ENCODE assay signal across 8 mouse cellular contexts in the genomic region with DNA sequence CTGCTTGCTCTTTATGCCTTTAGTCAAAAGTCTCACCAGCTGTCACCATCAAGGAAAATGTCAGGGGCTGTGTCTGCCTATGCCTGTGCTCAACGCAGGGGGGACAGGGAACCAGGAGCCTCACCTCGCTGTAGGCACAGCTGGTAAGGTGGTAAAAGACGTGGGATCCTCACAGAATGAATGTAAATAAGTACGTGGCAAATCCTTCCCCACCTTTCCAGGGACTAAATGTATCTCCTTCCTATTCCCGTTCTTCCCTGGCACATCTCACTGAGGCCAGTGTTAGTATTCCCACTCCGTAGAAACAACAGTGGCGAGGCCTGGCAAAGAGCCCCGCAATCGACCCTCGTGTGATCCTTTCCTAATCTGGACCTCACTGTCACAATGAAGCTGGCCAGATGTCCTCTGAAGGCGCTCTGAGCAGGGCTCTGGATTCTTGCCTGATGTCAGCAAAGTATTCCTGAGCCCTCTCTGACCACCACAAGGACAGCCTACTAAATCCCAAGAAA.
DNase-seq lines count a peak whose midpoint lies in the region; ATAC-seq lines count a peak whose summit lies in the region.

No protein-coding gene starts in this region.

- peak overlapping the region; percentile 31; the same call in 1 of the 2 replicates for H3K27ac ChIP-seq in forebrain, embryonic 13.5 days
- no peak overlapping the region for H3K27ac ChIP-seq in forebrain, embryonic 12.5 days
- H3K27ac ChIP-seq in neural tube, embryonic 13.5 days (replicated peaks) = 0 out of 2 replicates have a peak overlapping the region, but pooled peaks have one; percentile 15
- peak overlapping the region; percentile 71 for H3K27ac ChIP-seq in stomach, embryonic 15.5 days

- no peaks in the 10 kb centered on the region for H3K36me3 ChIP-seq in forebrain, embryonic 13.5 days (ENCODE audit: poor library complexity, severe bottlenecking)
- no peaks in the 10 kb centered on the region for H3K36me3 ChIP-seq in forebrain, embryonic 12.5 days (replicated peaks)
- H3K36me3 ChIP-seq in neural tube, embryonic 13.5 days = no peaks in the 10 kb centered on the region
- H3K36me3 ChIP-seq in stomach, embryonic 15.5 days = no peaks in the 10 kb centered on the region

- H3K4me3 ChIP-seq in forebrain, embryonic 13.5 days = no peak overlapping the region
- H3K4me3 ChIP-seq in forebrain, embryonic 12.5 days (replicated peaks) = no peak overlapping the region
- no peak overlapping the region for H3K4me3 ChIP-seq in neural tube, embryonic 13.5 days
- H3K4me3 ChIP-seq in stomach, embryonic 15.5 days (replicated peaks) = no peak overlapping the region

- no peak for ATAC-seq in forebrain, embryonic 13.5 days
- no peak for ATAC-seq in forebrain, embryonic 12.5 days (ENCODE audit: low FRiP score)
- ATAC-seq in neural tube, embryonic 13.5 days (ENCODE audit: low read depth) = no peak; the same call in 1 of the 2 replicates
- ATAC-seq in stomach, embryonic 15.5 days (ENCODE audit: insufficient read depth, low FRiP score, low read depth) = peak; percentile 43; the same call in 1 of the 2 replicates

- 56% methylated on average over 11 of the region's 11 CpGs for WGBS in forebrain, embryonic 13.5 days
- 75% methylated on average over 11 of the region's 11 CpGs for WGBS in forebrain, embryonic 12.5 days
- WGBS in neural tube, embryonic 13.5 days = 58% methylated on average over 11 of the region's 11 CpGs
- WGBS in stomach, embryonic 15.5 days = 24% methylated on average over 11 of the region's 11 CpGs

- H3K4me1 ChIP-seq in forebrain, embryonic 13.5 days = peaks cover 14% of the 10 kb centered on the region
- peaks cover 6% of the 10 kb centered on the region; the same call in 1 of the 2 replicates for H3K4me1 ChIP-seq in forebrain, embryonic 12.5 days
- H3K4me1 ChIP-seq in neural tube, embryonic 13.5 days (replicated peaks) = peaks cover 21% of the 10 kb centered on the region
- no peaks in the 10 kb centered on the region for H3K4me1 ChIP-seq in stomach, embryonic 15.5 days

- H3K9ac ChIP-seq in forebrain, embryonic 13.5 days = no peak overlapping the region
- no peak overlapping the region for H3K9ac ChIP-seq in forebrain, embryonic 12.5 days
- H3K9ac ChIP-seq in neural tube, embryonic 13.5 days = no peak overlapping the region
- no peak overlapping the region for H3K9ac ChIP-seq in stomach, embryonic 15.5 days

- no peaks in the 10 kb centered on the region for H3K27me3 ChIP-seq in forebrain, embryonic 13.5 days
- no peaks in the 10 kb centered on the region for H3K27me3 ChIP-seq in forebrain, embryonic 12.5 days
- H3K27me3 ChIP-seq in neural tube, embryonic 13.5 days = no peaks in the 10 kb centered on the region
- H3K27me3 ChIP-seq in stomach, embryonic 15.5 days (replicated peaks) = no peaks in the 10 kb centered on the region

- H3K4me2 ChIP-seq in forebrain, embryonic 13.5 days = no peak overlapping the region
- H3K4me2 ChIP-seq in forebrain, embryonic 12.5 days = no peak overlapping the region
- no peak overlapping the region for H3K4me2 ChIP-seq in neural tube, embryonic 13.5 days
- peak overlapping the region; percentile 21; the same call in 1 of the 2 replicates for H3K4me2 ChIP-seq in stomach, embryonic 15.5 days

- DNase-seq in neural tube, embryonic 10.5 days (ENCODE audit: extremely low spot score, low spot score) = no peak
- peak; percentile 12 to 30 for DNase-seq in kidney, postnatal 36 days
- DNase-seq in adrenal gland, postnatal 25 days = no peak
- no peak for DNase-seq in frontal cortex, postnatal 36 days (ENCODE audit: low spot score in 2 of 2)

- no peaks in the 10 kb centered on the region for H3K9me3 ChIP-seq in forebrain, embryonic 13.5 days (replicated peaks)
- H3K9me3 ChIP-seq in forebrain, embryonic 12.5 days = no peaks in the 10 kb centered on the region
- no peaks in the 10 kb centered on the region for H3K9me3 ChIP-seq in neural tube, embryonic 13.5 days
- no peaks in the 10 kb centered on the region for H3K9me3 ChIP-seq in stomach, embryonic 15.5 days

Comparison
In these comparisons a context has a peak if more than half of its experiments do, and no peak if none do; other contexts are left out.
1. DNase-seq: peak in kidney, postnatal 36 days (2 of 2); none in neural tube, embryonic 10.5 days (single experiment), adrenal gland, postnatal 25 days (single experiment) and frontal cortex, postnatal 36 days (0 of 2).